Mouse (Mus musculus) CH12.LX (cell line): Measurements from ENCODE around the gene Tmem108. TPM values are rescaled to one million over a fixed set of nuclear protein-coding genes. Genes with fewer than 3 reads are reported as not detected.

Experiments used
- polyA plus RNA-seq: library from polyadenylated mRNA; unstranded; fragments of >175 nt; gene quantifications from 2 replicates; pipeline ENCODE4 v1.2.1, GENCODE M21; 2012; ENCODE audit warnings: low read depth; ENCODE audit not compliant: insufficient read length
- total RNA-seq, 2 experiments: library from RNA; depleted of rRNA; stranded (reverse); fragments of 300-350 nt in 1 of 2; fragments of >200 nt in 1 of 2; gene quantifications; 2 replicates each; pipeline ENCODE4 v1.2.3; 2012 to 2014

Tmem108 gene
- total and polyA plus RNA-seq, 3 experiments: 0.04 to 0.13 (median 0.07) TPM

Other genes with a start within 250 kb of the Tmem108 start
- gene Nphp3, start 240.7 kb upstream of the Tmem108 start, total RNA-seq (2012; rRNA removed): 2.2 and 2.3 TPM in 2 replicates
- 0.89 and 1.3 TPM in 2 replicates for gene Nphp3, start 240.7 kb upstream of the Tmem108 start, total RNA-seq (2014; rRNA removed)
- gene Nphp3, start 240.7 kb upstream of the Tmem108 start, polyA plus RNA-seq: 2.2 and 2.9 TPM in 2 replicates